Mouse (Mus musculus) thymus, postnatal 36 days (tissue): ENCODE measurements around the gene Gm9048.
"Not testable (repeated sequence)": the region's sequence is repeated elsewhere in the genome, so short reads cannot be mapped to it uniquely, and the experiment has no call there.

Experiments
- DNase-seq, 2 experiments: peaks; one replicate each; pipeline ENCODE4 v3.0.0; 2022; ENCODE audit warnings: mixed read lengths in 2 of 2

Gm9048 gene

DNA sequence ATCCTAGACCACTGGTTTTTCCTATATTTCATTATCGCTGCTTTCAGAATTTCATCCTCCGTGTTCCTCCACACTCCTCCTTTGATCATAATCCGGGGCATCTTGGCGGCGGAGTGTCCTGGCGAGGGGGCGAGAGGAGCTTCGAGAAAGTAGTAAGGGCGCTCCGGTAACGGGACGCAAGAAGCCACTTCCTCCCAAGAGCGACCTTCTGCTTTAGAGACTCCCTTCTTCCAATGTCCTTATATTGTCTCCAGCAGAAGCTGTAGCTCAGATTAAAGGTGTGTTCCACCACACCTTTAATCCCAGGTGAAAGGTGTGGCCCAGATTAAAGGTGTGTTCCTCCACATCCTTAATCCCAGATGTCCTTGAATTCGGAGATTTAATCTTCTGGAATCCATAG lies at the start of gene Gm9048:
TSS of gene Gm9048 (minus strand) at position 101 of the 400 bp plus-strand sequence.
- DNase-seq, result not testable (repeated sequence)

DNA sequence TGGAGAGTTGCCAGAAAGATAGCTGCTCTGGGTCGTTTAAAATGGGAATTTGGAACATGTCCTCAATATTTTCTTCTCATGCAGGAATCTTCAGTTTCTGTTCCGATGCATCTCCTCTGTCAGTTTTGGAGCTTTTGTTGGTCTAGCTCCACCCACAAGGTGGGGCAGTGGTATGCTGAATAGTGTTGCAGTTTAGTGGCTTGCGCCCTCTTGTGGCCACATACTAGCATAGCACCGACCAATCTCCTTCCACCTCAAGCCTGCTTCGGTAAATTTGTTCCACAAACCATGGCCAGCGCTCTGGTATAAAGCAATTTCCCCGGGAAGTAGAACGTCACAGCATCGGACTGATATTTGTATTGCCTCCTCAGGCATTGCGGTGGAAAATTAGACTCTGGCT lies 22.0 kb upstream of the Gm9048 start:
- peak; percentile 81 to 82 for DNase-seq

DNA sequence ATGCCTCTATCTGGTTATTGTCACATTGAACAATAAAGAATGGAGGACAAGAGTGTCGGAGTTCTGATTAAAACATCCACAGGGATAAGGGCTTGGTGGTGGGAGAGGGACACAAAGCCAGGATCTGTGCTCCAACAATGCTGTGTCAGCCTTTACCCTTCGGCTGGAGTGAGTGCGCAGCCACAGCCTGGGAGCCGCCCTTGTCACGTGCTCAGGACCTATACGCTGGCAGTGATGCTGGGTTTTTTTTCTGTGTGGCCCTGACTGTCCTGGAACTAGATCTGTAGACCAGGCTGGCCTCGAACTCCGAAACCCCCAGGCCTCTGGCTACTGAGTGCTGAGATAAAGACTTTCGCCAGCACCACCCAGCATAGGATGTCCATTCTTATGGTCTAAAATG lies 21.0 kb upstream of the Gm9048 start:
- no peak for DNase-seq

DNA sequence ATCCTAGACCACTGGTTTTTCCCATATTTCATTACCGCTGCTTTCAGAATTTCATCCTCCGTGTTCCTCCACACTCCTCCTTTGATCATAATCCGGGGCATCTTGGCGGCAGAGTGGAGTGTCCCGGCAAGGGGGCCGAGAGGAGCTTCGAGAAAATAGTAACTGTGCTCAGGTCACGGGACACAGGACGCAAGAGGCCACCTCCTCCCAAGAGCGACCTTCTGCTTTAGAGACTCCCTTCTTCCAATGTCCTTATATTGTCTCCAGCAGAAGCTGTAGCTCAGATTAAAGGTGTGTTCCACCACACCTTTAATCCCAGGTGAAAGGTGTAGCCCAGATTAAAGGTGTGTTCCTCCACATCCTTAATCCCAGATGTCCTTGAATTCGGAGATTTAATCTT lies 5.5 kb upstream of the Gm9048 start, which contains the start of gene Gm9049:
TSS of gene Gm9049 (minus strand) at position 101 of the 400 bp plus-strand sequence.
- DNase-seq, result not testable (repeated sequence)

DNA sequence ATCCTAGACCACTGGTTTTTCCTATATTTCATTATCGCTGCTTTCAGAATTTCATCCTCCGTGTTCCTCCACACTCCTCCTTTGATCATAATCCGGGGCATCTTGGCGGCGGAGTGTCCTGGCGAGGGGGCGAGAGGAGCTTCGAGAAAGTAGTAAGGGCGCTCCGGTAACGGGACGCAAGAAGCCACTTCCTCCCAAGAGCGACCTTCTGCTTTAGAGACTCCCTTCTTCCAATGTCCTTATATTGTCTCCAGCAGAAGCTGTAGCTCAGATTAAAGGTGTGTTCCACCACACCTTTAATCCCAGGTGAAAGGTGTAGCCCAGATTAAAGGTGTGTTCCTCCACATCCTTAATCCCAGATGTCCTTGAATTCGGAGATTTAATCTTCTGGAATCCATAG lies 5.3 kb downstream of the Gm9048 start, which contains the start of gene Gm9046:
TSS of gene Gm9046 (minus strand) at position 101 of the 400 bp plus-strand sequence.
- not testable (repeated sequence) for DNase-seq

DNA sequence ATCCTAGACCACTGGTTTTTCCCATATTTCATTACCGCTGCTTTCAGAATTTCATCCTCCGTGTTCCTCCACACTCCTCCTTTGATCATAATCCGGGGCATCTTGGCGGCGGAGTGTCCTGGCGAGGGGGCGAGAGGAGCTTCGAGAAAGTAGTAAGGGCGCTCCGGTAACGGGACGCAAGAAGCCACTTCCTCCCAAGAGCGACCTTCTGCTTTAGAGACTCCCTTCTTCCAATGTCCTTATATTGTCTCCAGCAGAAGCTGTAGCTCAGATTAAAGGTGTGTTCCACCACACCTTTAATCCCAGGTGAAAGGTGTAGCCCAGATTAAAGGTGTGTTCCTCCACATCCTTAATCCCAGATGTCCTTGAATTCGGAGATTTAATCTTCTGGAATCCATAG lies 10.7 kb downstream of the Gm9048 start, which contains the start of gene Gm9045:
TSS of gene Gm9045 (minus strand) at position 101 of the 400 bp plus-strand sequence.
- DNase-seq, result not testable (repeated sequence)

DNA sequence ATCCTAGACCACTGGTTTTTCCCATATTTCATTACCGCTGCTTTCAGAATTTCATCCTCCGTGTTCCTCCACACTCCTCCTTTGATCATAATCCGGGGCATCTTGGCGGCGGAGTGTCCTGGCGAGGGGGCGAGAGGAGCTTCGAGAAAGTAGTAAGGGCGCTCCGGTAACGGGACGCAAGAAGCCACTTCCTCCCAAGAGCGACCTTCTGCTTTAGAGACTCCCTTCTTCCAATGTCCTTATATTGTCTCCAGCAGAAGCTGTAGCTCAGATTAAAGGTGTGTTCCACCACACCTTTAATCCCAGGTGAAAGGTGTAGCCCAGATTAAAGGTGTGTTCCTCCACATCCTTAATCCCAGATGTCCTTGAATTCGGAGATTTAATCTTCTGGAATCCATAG lies 16.2 kb downstream of the Gm9048 start, which contains the start of gene Gm9044:
TSS of gene Gm9044 (minus strand) at position 101 of the 400 bp plus-strand sequence.
- not testable (repeated sequence) for DNase-seq

DNA sequence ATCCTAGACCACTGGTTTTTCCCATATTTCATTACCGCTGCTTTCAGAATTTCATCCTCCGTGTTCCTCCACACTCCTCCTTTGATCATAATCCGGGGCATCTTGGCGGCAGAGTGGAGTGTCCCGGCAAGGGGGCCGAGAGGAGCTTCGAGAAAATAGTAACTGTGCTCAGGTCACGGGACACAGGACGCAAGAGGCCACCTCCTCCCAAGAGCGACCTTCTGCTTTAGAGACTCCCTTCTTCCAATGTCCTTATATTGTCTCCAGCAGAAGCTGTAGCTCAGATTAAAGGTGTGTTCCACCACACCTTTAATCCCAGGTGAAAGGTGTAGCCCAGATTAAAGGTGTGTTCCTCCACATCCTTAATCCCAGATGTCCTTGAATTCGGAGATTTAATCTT lies 21.6 kb downstream of the Gm9048 start, which contains the start of gene Gm9040:
TSS of gene Gm9040 (minus strand) at position 101 of the 400 bp plus-strand sequence.
- DNase-seq, result not testable (repeated sequence)

DNA sequence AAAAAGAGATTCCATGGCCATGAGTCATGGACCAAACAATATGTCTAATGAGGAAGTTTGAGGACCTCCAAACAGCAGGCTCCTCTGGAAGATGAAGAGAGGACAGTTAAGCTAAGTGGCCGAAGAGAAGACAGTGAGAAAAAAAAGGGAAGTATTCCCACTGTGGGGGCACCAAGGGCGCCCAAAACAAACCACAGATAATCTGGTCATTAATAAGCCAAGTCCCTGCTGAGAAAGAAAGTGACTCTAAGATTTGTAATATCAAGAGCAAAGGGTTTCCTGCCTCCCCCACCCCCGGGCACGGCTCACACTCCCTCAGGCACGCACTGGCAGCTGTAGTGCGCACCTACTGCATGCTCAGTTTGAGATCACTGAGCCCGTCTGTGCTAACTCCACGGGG lies 29.5 kb downstream of the Gm9048 start:
- DNase-seq, result no peak

DNA sequence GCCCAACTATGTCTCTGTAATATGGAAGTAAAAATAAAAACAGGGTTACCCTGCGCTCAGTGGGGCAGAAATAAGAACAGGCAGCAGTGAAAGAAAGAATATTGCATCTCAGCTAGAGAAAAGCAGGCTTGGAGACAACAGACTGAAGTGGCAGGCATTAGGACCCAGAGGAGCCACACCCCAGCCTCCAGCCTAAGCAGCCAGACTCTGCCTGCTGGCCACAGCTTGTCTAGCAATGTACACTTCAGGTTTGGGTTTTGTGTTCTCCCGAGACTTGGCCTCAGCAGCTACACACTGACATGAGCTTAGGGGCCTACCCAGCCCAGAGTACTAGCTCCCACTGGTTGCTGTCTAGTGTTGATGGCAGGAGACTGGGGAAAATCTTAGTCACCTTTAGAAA lies 46.3 kb downstream of the Gm9048 start:
- DNase-seq, result not testable (repeated sequence)
